Mouse (Mus musculus): ENCODE data around the gene Hexim2. TPM values are rescaled to one million over a fixed set of nuclear protein-coding genes. Genes with fewer than 3 reads are reported as not detected.

Hexim2 gene
- polyA plus RNA-seq, 1 experiment from 2014 or later: 3.4 TPM

- H3K4me3 ChIP-seq (ENCODE audit: low read depth, low read length): peak overlapping the region; percentile 49
- peak overlapping the region; percentile 87 for H3K27ac ChIP-seq (ENCODE audit: low read depth)
- no peak for DNase-seq
- 79% methylated on average over 11 of the region's 11 CpGs for whole genome bisulfite sequencing (ENCODE audit: insufficient replicate concordance)
- H3K4me1 ChIP-seq (ENCODE audit: insufficient read depth): peaks cover 38% of the 10 kb centered on the region
- TF ChIP-seq EP300 (IDR thresholded peaks at IDR 0.05; ENCODE audit: low read depth) (no peak), CTCF (IDR thresholded peaks at IDR 0.05; ENCODE audit: low read depth) (no peak)
- H3K36me3 ChIP-seq (replicated peaks; ENCODE audit: insufficient read depth, low read length): no peaks in the 10 kb centered on the region; the same call in 1 of the 2 replicates
- no peaks in the 10 kb centered on the region for H3K27me3 ChIP-seq (ENCODE audit: insufficient read depth, low read length)
- peak overlapping the region; percentile 67 for H3K9ac ChIP-seq (replicated peaks)
- peak overlapping the region; percentile 82 for H3K4me2 ChIP-seq (ENCODE audit: low read depth, low read length)
- no peaks in the 10 kb centered on the region for H3K9me3 ChIP-seq (ENCODE audit: low read length)
- ATAC-seq: no peak
These were observed 17.8 kb upstream of the Hexim2 start for GRCm38 (mm10) chr11:103114270-103114943.

GRCm38 (mm10) chr11:103115163-103116007 is 16.8 kb upstream of the Hexim2 start:
- WGBS (ENCODE audit: insufficient replicate concordance): 1% methylated on average over 34 of the region's 34 CpGs
- no peak for TF ChIP-seq CTCF (IDR thresholded peaks at IDR 0.05; ENCODE audit: low read depth)
- TF ChIP-seq EP300 (IDR thresholded peaks at IDR 0.05; ENCODE audit: low read depth): peak; percentile 89
- Histone ChIP-seq H3K4me1 (ENCODE audit: insufficient read depth) (peaks cover 38% of the 10 kb centered on the region), H3K27ac (ENCODE audit: low read depth) (peak overlapping the region; percentile 87), H3K27me3 (ENCODE audit: insufficient read depth, low read length) (no peaks in the 10 kb centered on the region), H3K9ac (replicated peaks) (peak overlapping the region; percentile 67), H3K9me3 (ENCODE audit: low read length) (no peaks in the 10 kb centered on the region), H3K4me2 (ENCODE audit: low read depth, low read length) (peak overlapping the region; percentile 82), H3K36me3 (replicated peaks; ENCODE audit: insufficient read depth, low read length) (no peaks in the 10 kb centered on the region), H3K4me3 (ENCODE audit: low read depth, low read length) (peak overlapping the region; percentile 49)
- DNase-seq (peak; percentile 81), ATAC-seq (peak; percentile 59)

DNA sequence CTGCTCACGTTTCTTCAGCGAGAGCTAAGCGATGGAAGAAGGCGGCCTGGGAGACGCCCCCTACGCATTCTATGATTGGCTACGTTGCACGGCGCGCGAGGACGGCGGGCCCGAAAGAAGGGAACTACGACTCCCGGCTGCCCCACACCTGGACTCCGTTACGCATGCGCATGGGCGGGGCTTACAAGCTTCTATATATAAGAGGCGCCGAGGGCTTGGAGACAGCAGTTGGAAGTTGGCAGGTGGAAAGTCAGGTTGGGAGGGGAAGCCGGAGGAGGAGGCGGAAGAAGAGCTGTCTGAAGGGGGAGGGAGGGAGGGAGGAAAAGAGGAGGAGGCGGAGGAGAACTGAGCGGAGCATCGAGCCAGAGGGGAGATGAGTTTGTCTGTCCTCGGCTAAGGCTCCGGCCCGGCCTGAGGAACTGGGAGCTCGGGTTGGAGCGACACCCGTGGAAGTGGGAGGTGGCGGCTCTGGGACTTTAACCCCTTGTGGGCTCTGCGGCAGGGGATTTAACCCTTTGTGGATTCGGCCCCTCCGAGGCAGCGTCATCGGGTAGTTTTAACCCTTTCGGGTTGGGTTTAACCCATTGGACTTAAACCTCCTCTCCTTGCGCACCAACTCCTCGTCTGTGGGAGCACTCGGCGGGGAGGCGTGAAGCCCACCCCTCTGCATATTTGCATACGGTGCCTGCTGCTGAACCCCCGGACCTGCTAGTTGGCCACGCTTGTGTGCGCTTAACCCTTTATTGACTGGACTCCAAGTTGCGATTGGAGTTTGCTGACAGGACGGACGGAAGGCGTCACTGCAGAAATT is 16.0 kb upstream of the Hexim2 start, which contains the start of gene Hexim1:
Gene Hexim1, plus strand, starts transcription at position 224 of the 811 bp plus-strand sequence.
- peak; percentile 94 for ATAC-seq
- WGBS (ENCODE audit: insufficient replicate concordance): under 1% methylated on average over 52 of the region's 53 CpGs

GRCm38 (mm10) chr11:103116959-103117590 is 15.2 kb upstream of the Hexim2 start:
- Histone ChIP-seq H3K4me3 (ENCODE audit: low read depth, low read length) (peak overlapping the region; percentile 63), H3K4me1 (ENCODE audit: insufficient read depth) (peaks cover 31% of the 10 kb centered on the region), H3K27ac (ENCODE audit: low read depth) (peak overlapping the region; percentile 82), H3K9ac (replicated peaks) (peak overlapping the region; percentile 63), H3K4me2 (ENCODE audit: low read depth, low read length) (peak overlapping the region; percentile 87), H3K36me3 (replicated peaks; ENCODE audit: insufficient read depth, low read length) (no peaks in the 10 kb centered on the region), H3K9me3 (ENCODE audit: low read length) (no peaks in the 10 kb centered on the region), H3K27me3 (ENCODE audit: insufficient read depth, low read length) (no peaks in the 10 kb centered on the region)
- WGBS (ENCODE audit: insufficient replicate concordance): under 1% methylated on average over 35 of the region's 35 CpGs
- TF ChIP-seq EP300 (IDR thresholded peaks at IDR 0.05; ENCODE audit: low read depth) (no peak), CTCF (IDR thresholded peaks at IDR 0.05; ENCODE audit: low read depth) (peak; percentile 89)
- DNase-seq (peak; percentile 82), ATAC-seq (no peak)

More for the DNA sequence above, 16.0 kb upstream of the Hexim2 start, which contains the start of gene Hexim1:
- TF ChIP-seq CTCF (IDR thresholded peaks at IDR 0.05; ENCODE audit: low read depth) (no peak), EP300 (IDR thresholded peaks at IDR 0.05; ENCODE audit: low read depth) (no peak)
- Histone ChIP-seq H3K36me3 (replicated peaks; ENCODE audit: insufficient read depth, low read length) (no peaks in the 10 kb centered on the region), H3K9me3 (ENCODE audit: low read length) (no peaks in the 10 kb centered on the region), H3K4me1 (ENCODE audit: insufficient read depth) (peaks cover 38% of the 10 kb centered on the region), H3K9ac (replicated peaks) (peak within 1 kb of the TSS; percentile 67), H3K4me3 (ENCODE audit: low read depth, low read length) (peak within 1 kb of the TSS; percentile 63), H3K27me3 (ENCODE audit: insufficient read depth, low read length) (no peaks in the 10 kb centered on the region), H3K27ac (ENCODE audit: low read depth) (peak within 1 kb of the TSS; percentile 87), H3K4me2 (ENCODE audit: low read depth, low read length) (peak within 1 kb of the TSS; percentile 87)
- peak; percentile 100 for DNase-seq

DNA sequence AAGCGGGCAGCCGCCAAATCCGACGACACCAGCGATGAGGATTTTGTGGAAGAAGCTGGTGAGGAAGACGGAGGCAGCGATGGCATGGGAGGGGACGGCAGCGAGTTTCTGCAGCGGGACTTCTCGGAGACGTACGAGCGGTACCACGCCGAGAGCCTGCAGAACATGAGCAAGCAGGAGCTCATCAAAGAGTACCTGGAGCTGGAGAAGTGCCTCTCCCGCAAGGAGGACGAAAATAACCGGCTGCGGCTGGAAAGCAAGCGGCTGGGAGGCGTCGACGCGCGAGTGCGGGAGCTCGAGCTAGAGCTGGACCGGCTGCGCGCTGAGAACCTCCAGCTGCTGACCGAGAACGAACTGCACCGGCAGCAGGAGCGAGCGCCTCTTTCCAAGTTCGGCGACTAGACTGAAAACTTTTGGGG is 14.6 kb upstream of the Hexim2 start:
- Histone ChIP-seq H3K4me2 (ENCODE audit: low read depth, low read length) (peak overlapping the region; percentile 87), H3K27ac (ENCODE audit: low read depth) (peak overlapping the region; percentile 82), H3K4me3 (ENCODE audit: low read depth, low read length) (peak overlapping the region; percentile 63), H3K9ac (replicated peaks) (peak overlapping the region; percentile 63), H3K36me3 (replicated peaks; ENCODE audit: insufficient read depth, low read length) (no peaks in the 10 kb centered on the region), H3K4me1 (ENCODE audit: insufficient read depth) (peaks cover 26% of the 10 kb centered on the region), H3K27me3 (ENCODE audit: insufficient read depth, low read length) (no peaks in the 10 kb centered on the region), H3K9me3 (ENCODE audit: low read length) (no peaks in the 10 kb centered on the region)
- TF ChIP-seq EP300 (IDR thresholded peaks at IDR 0.05; ENCODE audit: low read depth) (no peak), CTCF (IDR thresholded peaks at IDR 0.05; ENCODE audit: low read depth) (no peak)
- no peak for ATAC-seq
- no peak for DNase-seq
- under 1% methylated on average over 38 of the region's 38 CpGs for whole genome bisulfite sequencing (ENCODE audit: insufficient replicate concordance)

All from liver, postnatal 0 days (tissue).